Mouse (Mus musculus) cerebellum, adult 2 months (tissue): ENCODE measurements around the gene Tas2r138. TPM values are rescaled to one million over a fixed set of nuclear protein-coding genes. Genes with fewer than 3 reads are reported as not detected.

ENCODE experiments used
- DNase-seq, 2 experiments: peaks; one replicate each; pipeline ENCODE4 v3.0.0; 2021
- H3K27ac ChIP-seq: fragments of 200-500 bp; 2 replicates; pipeline ENCODE4 v1.5.1; 2012; ENCODE audit warnings: low read length, control low read depth, inconsistent platforms; ENCODE audit not compliant: insufficient read depth
- H3K27me3 ChIP-seq: fragments of 200-500 bp; 2 replicates; pipeline ENCODE4 v1.6.1; 2012; ENCODE audit warnings: inconsistent platforms, mild to moderate bottlenecking, low read length, moderate library complexity; ENCODE audit not compliant: control insufficient read depth, insufficient read depth
- H3K4me1 ChIP-seq: fragments of 200-500 bp; 2 replicates; pipeline ENCODE4 v1.6.1; 2011; ENCODE audit warnings: low read length; ENCODE audit not compliant: control insufficient read depth, insufficient read depth
- H3K4me3 ChIP-seq: fragments of 200-500 bp; replicated peaks from 2 replicates; pipeline ENCODE3; 2011; ENCODE audit warnings: mild to moderate bottlenecking, low read depth, low read length, control low read depth; ENCODE audit not compliant: insufficient read depth
- CTCF ChIP-seq: fragments of 200-500 bp; IDR thresholded peaks from 2 replicates; pipeline ENCODE4 v1.5.1; 2011; ENCODE audit warnings: low read depth, mild to moderate bottlenecking, control low read depth, low read length, moderate library complexity, borderline replicate concordance; ENCODE audit not compliant: insufficient read depth
- POLR2A ChIP-seq: fragments of 200-500 bp; IDR thresholded peaks from 2 replicates; pipeline ENCODE4 v1.6.1; 2011; ENCODE audit warnings: low read length, control low read depth, borderline replicate concordance; ENCODE audit not compliant: insufficient read depth
- WGBS: fragments of 180-500 bp; shearing (Covaris S2); methylation state at CpG from one replicate; pipeline ENCODE4 v1.1.7; 2018; 5-methylcytosine and 5-hydroxymethylcytosine counted together
- polyA plus RNA-seq: library from polyadenylated mRNA; depleted of rRNA; stranded (reverse); fragments of >200 nt; gene quantifications from 2 replicates; pipeline ENCODE4 v1.2.3, GENCODE M21; 2012; rRNA removed

The Tas2r138 gene
- polyA plus RNA-seq, 1 experiment, result not detected

DNA sequence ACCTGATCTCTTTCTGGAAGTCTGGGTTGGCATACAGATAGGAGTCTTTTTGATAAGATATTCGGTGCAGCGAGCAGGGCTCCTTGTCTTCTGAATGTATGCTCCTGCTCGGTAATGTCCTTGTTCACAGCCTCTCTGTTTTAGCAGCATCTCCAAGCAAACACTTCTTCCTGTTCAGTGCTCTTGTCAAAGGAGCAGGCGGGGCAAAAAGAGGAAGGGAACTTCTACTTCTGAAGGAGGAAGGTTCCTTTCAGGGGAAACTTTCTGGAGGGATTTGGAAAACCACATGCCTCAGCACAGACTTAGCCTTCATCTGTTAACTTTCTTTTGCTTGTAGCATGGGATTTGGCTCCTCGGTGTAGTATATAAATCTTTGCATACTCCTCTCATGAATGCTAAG, 27.5 kb downstream of the Tas2r138 start, which contains the start of gene Clec5a:
Gene Clec5a, minus strand, starts transcription at position 177 of the 400 bp plus-strand sequence.
- Histone ChIP-seq H3K27ac (no peak within 1 kb of the TSS), H3K4me1 (no peaks in the 10 kb centered on the region), H3K27me3 (no peaks in the 10 kb centered on the region), H3K4me3 (no peak within 1 kb of the TSS)
- DNase-seq, result no peak
- 85% methylated on average over 5 of the region's 5 CpGs for WGBS
- TF ChIP-seq POLR2A (no peak), CTCF (no peak)

DNA sequence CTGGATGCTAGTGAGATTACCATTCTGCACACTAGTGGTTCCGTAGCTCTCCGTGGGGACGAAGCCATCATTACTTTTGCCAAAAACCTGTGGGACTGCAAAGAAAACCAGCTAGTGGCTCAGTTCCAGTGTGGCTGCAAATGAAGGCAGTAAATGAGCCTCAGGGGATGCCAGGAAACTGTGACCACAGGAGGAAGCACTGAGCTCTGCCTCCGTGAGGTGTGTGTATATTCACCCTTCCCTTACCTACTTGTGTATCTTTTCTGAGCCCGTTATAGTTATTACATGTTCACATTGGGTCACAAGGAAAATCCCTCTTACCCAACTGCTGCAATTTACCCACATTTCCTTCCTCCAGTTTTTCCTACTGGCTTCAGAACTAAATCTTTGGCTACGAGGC, 28.8 kb downstream of the Tas2r138 start:
- no peak overlapping the region for H3K4me3 ChIP-seq
- DNase-seq, result no peak
- 30% methylated on average over 6 of the region's 6 CpGs for WGBS
- no peaks in the 10 kb centered on the region for H3K4me1 ChIP-seq
- no peak overlapping the region for H3K27ac ChIP-seq
- TF ChIP-seq POLR2A, result no peak
- TF ChIP-seq CTCF, result no peak
- H3K27me3 ChIP-seq, result no peaks in the 10 kb centered on the region

DNA sequence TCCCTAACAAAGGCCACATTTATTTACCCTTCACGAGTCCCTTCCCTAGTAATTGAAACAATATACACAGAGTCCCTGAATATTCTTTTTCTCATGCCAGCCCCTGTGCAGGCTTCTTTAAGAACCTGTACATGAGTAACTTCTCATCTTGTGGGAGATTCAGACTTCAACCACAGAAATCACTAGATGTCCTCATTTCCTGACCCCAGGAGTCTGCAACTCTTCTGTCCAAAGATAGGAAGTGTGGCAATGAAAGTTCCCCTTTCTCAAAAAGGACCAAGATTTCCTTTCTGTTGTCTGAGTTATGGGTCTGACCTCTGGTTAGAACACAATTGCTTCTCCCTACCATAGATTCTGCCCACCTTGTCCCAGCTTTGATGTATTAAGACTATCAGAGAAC, 36.8 kb downstream of the Tas2r138 start:
- TF ChIP-seq CTCF, result no peak
- no peak for TF ChIP-seq POLR2A
- H3K27me3 ChIP-seq, result no peaks in the 10 kb centered on the region
- WGBS, result 88% methylated on average over 1 of the region's 1 CpGs
- no peak overlapping the region for H3K4me3 ChIP-seq
- H3K27ac ChIP-seq, result no peak overlapping the region
- no peaks in the 10 kb centered on the region for H3K4me1 ChIP-seq
- DNase-seq, result no peak

DNA sequence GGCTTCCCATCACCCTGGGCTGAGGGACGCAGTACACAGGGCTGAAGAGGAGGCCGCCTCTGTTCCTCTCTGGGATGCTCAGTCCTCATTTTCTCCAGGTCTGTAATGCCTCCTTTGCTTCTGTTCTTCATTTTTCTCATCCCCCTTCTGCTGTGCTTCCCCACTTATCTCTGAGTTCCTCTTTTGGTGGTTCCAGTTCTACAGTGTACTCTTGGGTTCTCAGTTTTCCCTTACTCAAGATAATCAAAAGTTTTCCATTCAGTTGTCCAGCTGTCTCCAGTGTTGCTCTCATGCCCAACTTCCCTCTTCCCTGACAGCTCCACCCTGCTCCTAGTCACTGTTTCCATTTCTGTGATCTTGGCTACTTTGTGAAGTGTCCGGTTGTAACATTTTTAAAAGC, 39.5 kb downstream of the Tas2r138 start:
- 91% methylated on average over 3 of the region's 3 CpGs for WGBS

DNA sequence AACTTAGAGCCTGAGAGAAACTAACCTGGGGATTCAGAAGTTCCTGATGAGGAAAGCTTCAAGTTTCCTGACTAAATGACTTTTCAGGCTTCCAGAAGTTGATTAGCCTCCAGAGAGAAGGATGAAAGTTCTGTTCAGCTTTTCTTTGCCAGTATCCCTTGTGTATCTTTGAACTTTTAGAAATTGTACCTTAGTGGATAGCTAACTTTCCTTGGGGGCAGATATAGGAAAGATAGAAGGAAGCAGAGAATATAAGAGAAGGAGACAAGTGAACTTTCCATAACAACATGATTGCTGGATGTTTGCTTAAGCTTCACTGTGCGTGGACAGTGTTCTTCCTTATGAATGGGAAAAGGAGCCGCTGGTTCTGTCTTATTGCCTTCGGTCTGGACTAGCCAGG, 43.9 kb downstream of the Tas2r138 start, which contains the start of gene Olfr460:
Gene Olfr460, plus strand, starts transcription at position 301 of the 400 bp plus-strand sequence.
- Histone ChIP-seq H3K4me3 (no peak within 1 kb of the TSS), H3K4me1 (no peaks in the 10 kb centered on the region), H3K27me3 (no peaks in the 10 kb centered on the region), H3K27ac (no peak within 1 kb of the TSS)
- TF ChIP-seq POLR2A, result no peak
- TF ChIP-seq CTCF, result no peak
- no peak for DNase-seq
- 94% methylated on average over 3 of the region's 3 CpGs for WGBS

More for the DNA sequence above, 39.5 kb downstream of the Tas2r138 start:
- TF ChIP-seq POLR2A (no peak), CTCF (no peak)
- Histone ChIP-seq H3K27ac (no peak overlapping the region), H3K4me1 (no peaks in the 10 kb centered on the region), H3K27me3 (no peaks in the 10 kb centered on the region), H3K4me3 (no peak overlapping the region)
- DNase-seq, result no peak

Other genes starting within 250 kb of the Tas2r138 start
- 64.6 and 67.0 TPM in 2 replicates for gene E330009J07Rik, start 177.2 kb downstream of the Tas2r138 start, polyA plus RNA-seq
- gene Wee2, start 174.2 kb downstream of the Tas2r138 start, polyA plus RNA-seq, result 0.28 and 0.41 TPM in 2 replicates
- 44.5 and 47.0 TPM in 2 replicates for gene Ssbp1, start 142.0 kb downstream of the Tas2r138 start, polyA plus RNA-seq
- 0.36 TPM in 1 of 2 replicates, not detected in the other for gene Tas2r137, start 122.1 kb downstream of the Tas2r138 start, polyA plus RNA-seq
- 0.41 and 0.67 TPM in 2 replicates for gene Tas2r108, start 119.8 kb downstream of the Tas2r138 start, polyA plus RNA-seq
- gene Prss37, start 93.8 kb downstream of the Tas2r138 start, polyA plus RNA-seq, result not detected in 2 replicates
- gene Olfr461, start 58.3 kb downstream of the Tas2r138 start, polyA plus RNA-seq, result not detected in 2 replicates
- gene Olfr460, start 43.8 kb downstream of the Tas2r138 start, polyA plus RNA-seq, result 0.16 and 0.23 TPM in 2 replicates
- gene Clec5a, start 27.5 kb downstream of the Tas2r138 start, polyA plus RNA-seq, result 0.95 and 1.3 TPM in 2 replicates
- 0.08 TPM in 2 replicates for gene Mgam, start 15.5 kb upstream of the Tas2r138 start, polyA plus RNA-seq